Mouse (Mus musculus) embryonic facial prominence, embryonic 11.5 days (tissue): Measurements from ENCODE around the gene Timm44. TPM values are rescaled to one million over a fixed set of nuclear protein-coding genes. Genes with fewer than 3 reads are reported as not detected.

Experiments
- ATAC-seq: fragments of 200-750 bp; cut with Nextera tagmentation; replicated peaks from 2 replicates; pipeline ENCODE4 v1.8.0; 2017; ENCODE audit warnings: low read depth; ENCODE audit not compliant: insufficient number of reproducible peaks, low FRiP score, low TSS enrichment
- DNase-seq: peaks from one replicate; pipeline ENCODE4 v3.0.0-alpha.2; 2015; ENCODE audit warnings: low spot score
- H3K27ac ChIP-seq: fragments of 300-500 bp; sonication (generic); replicated peaks from 2 replicates; pipeline ENCODE4 v1.5.1; 2014; ENCODE audit warnings: mild to moderate bottlenecking, low read depth, low read length, control low read depth
- H3K27me3 ChIP-seq: fragments of 300-500 bp; sonication (generic); 2 replicates; pipeline ENCODE4 v1.6.1; 2014; ENCODE audit warnings: mild to moderate bottlenecking, low read length, moderate library complexity, mixed read lengths; ENCODE audit not compliant: control insufficient read depth, insufficient read depth
- H3K36me3 ChIP-seq: fragments of 300-500 bp; sonication (generic); replicated peaks from 2 replicates; pipeline ENCODE4 v1.6.1; 2014; ENCODE audit warnings: low read depth, mild to moderate bottlenecking, low read length, moderate library complexity, mixed read lengths; ENCODE audit not compliant: control insufficient read depth, insufficient read depth
- H3K4me1 ChIP-seq: fragments of 300-500 bp; sonication (generic); 2 replicates; pipeline ENCODE4 v1.6.1; 2014; ENCODE audit warnings: low read length, mixed read lengths; ENCODE audit not compliant: control insufficient read depth, insufficient read depth
- H3K4me2 ChIP-seq: fragments of 300-500 bp; sonication (generic); 2 replicates; pipeline ENCODE4 v1.6.1; 2014; ENCODE audit warnings: low read depth, mild to moderate bottlenecking, control low read depth, low read length, moderate library complexity
- H3K4me3 ChIP-seq: fragments of 300-500 bp; sonication (generic); 2 replicates; pipeline ENCODE4 v1.5.1; 2014; ENCODE audit warnings: low read depth, low read length, control low read depth
- H3K9ac ChIP-seq: fragments of 300-500 bp; sonication (generic); replicated peaks from 2 replicates; pipeline ENCODE4 v1.6.1; 2014; ENCODE audit warnings: mild to moderate bottlenecking, control low read depth, low read length
- H3K9me3 ChIP-seq: fragments of 300-500 bp; sonication (generic); replicated peaks from 2 replicates; pipeline ENCODE4 v1.6.1; 2016; ENCODE audit warnings: mild to moderate bottlenecking, low read length, inconsistent platforms, mixed read lengths; ENCODE audit not compliant: control insufficient read depth
- WGBS: fragments of 180-500 bp; shearing (Covaris S2); extraction: QIAGEN DNeasy Blood & Tissue Kit; methylation state at CpG from one replicate; pipeline ENCODE4 v1.1.7; 2014; 5-methylcytosine and 5-hydroxymethylcytosine counted together
- polyA plus RNA-seq: library from polyadenylated mRNA; unstranded; fragments of >200 nt; fragmentation: Nextera tagmentation; extraction: Ambion mirVana; gene quantifications from 2 replicates; pipeline ENCODE4 v1.2.1, GENCODE M21; 2014

Timm44 gene
- polyA plus RNA-seq, 1 experiment from 2014 or later, result 74.3 TPM

GRCm38 (mm10) chr8:4213210-4214005, 62.3 kb downstream of the Timm44 start:
- Histone ChIP-seq H3K27ac (no peak overlapping the region), H3K4me2 (peak overlapping the region; percentile 91), H3K4me1 (no peaks in the 10 kb centered on the region; the same call in none of the 2 replicates), H3K9me3 (no peaks in the 10 kb centered on the region), H3K9ac (peak overlapping the region; percentile 28), H3K4me3 (peak overlapping the region; percentile 36), H3K36me3 (no peaks in the 10 kb centered on the region), H3K27me3 (peaks cover 31% of the 10 kb centered on the region)
- DNase-seq, result peak; percentile 53
- 4% methylated on average over 18 of the region's 18 CpGs for WGBS
- ATAC-seq, result peak; percentile 57

GRCm38 (mm10) chr8:4212809-4213209, 62.9 kb downstream of the Timm44 start:
- peak overlapping the region; percentile 28 for H3K9ac ChIP-seq
- peak overlapping the region; percentile 36 for H3K4me3 ChIP-seq
- DNase-seq (no peak), ATAC-seq (peak; percentile 10; the same call in 1 of the 2 replicates)
- H3K4me1 ChIP-seq, result no peaks in the 10 kb centered on the region; the same call in none of the 2 replicates
- no peaks in the 10 kb centered on the region for H3K36me3 ChIP-seq
- H3K9me3 ChIP-seq, result no peaks in the 10 kb centered on the region
- no peak overlapping the region for H3K27ac ChIP-seq
- peaks cover 29% of the 10 kb centered on the region for H3K27me3 ChIP-seq
- WGBS, result 1% methylated on average over 25 of the region's 25 CpGs
- H3K4me2 ChIP-seq, result peak overlapping the region; percentile 91

GRCm38 (mm10) chr8:4211097-4211496, 64.6 kb downstream of the Timm44 start:
- Histone ChIP-seq H3K36me3 (no peaks in the 10 kb centered on the region), H3K9ac (no peak overlapping the region), H3K27me3 (peaks cover 31% of the 10 kb centered on the region), H3K4me1 (peaks cover 2% of the 10 kb centered on the region), H3K9me3 (no peaks in the 10 kb centered on the region), H3K4me3 (no peak overlapping the region), H3K27ac (no peak overlapping the region), H3K4me2 (no peak overlapping the region)
- ATAC-seq (no peak), DNase-seq (no peak)
- 78% methylated on average over 6 of the region's 6 CpGs for WGBS

Other genes with a start within 250 kb of the Timm44 start
- gene Cd209f, start 170.1 kb downstream of the Timm44 start, polyA plus RNA-seq, result not detected in 2 replicates
- not detected in 2 replicates for gene Cd209g, start 141.8 kb downstream of the Timm44 start, polyA plus RNA-seq
- gene Evi5l, start 109.3 kb downstream of the Timm44 start, polyA plus RNA-seq, result 16.0 and 20.0 TPM in 2 replicates
- 7.1 and 9.8 TPM in 2 replicates for gene Prr36, start 58.5 kb downstream of the Timm44 start, polyA plus RNA-seq
- gene Lrrc8e, start 49.1 kb downstream of the Timm44 start, polyA plus RNA-seq, result 0.32 and 0.38 TPM in 2 replicates
- 16.7 TPM in 2 replicates for gene Map2k7, start 37.2 kb downstream of the Timm44 start, polyA plus RNA-seq
- 0.53 and 0.67 TPM in 2 replicates for gene Gm49320, start 37.0 kb downstream of the Timm44 start, polyA plus RNA-seq
- gene Tgfbr3l, start 27.7 kb downstream of the Timm44 start, polyA plus RNA-seq, result 1.5 and 1.8 TPM in 2 replicates
- 59.8 and 67.4 TPM in 2 replicates for gene Snapc2, start 22.8 kb downstream of the Timm44 start, polyA plus RNA-seq
- 75.3 and 88.2 TPM in 2 replicates for gene Ctxn1, start 16.6 kb downstream of the Timm44 start, polyA plus RNA-seq
- 13.6 and 14.0 TPM in 2 replicates for gene Ccl25, start 49.3 kb upstream of the Timm44 start, polyA plus RNA-seq
- gene Elavl1, start 49.5 kb upstream of the Timm44 start, polyA plus RNA-seq, result 384 and 409 TPM in 2 replicates
- gene Cers4, start 217.1 kb upstream of the Timm44 start, polyA plus RNA-seq, result 7.9 and 10.3 TPM in 2 replicates